Mouse (Mus musculus) limb, embryonic 15.5 days (tissue): ENCODE measurements at regions not wholly inside any gene's neighbourhood (a gene's known extent, or its start where the extent isn't known, plus 50 kb on each side); places are given as distances from the start of the nearest gene placed in this dataset.

Experiments
- ATAC-seq: fragments of 200-750 bp; cut with Nextera tagmentation; 2 replicates; pipeline ENCODE4 v1.8.0; 2017; ENCODE audit warnings: low read depth, moderate TSS enrichment; ENCODE audit not compliant: insufficient number of reproducible peaks, low FRiP score, low TSS enrichment
- H3K27ac ChIP-seq: fragments of 300-500 bp; sonication (generic); 2 replicates; pipeline ENCODE4 v1.5.1; 2015; ENCODE audit warnings: moderate library complexity, mild to moderate bottlenecking, inconsistent platforms
- H3K27me3 ChIP-seq: fragments of 300-500 bp; sonication (generic); 2 replicates; pipeline ENCODE4 v1.6.1; 2015; ENCODE audit warnings: inconsistent platforms
- H3K36me3 ChIP-seq: fragments of 300-500 bp; sonication (generic); 2 replicates; pipeline ENCODE4 v1.6.1; 2015; ENCODE audit warnings: inconsistent platforms
- H3K4me1 ChIP-seq: fragments of 300-500 bp; sonication (generic); 2 replicates; pipeline ENCODE4 v1.6.1; 2015; ENCODE audit warnings: inconsistent platforms
- H3K4me2 ChIP-seq: fragments of 300-500 bp; sonication (generic); 2 replicates; pipeline ENCODE4 v1.6.1; 2015; ENCODE audit warnings: mild to moderate bottlenecking, inconsistent platforms
- H3K4me3 ChIP-seq: fragments of 300-500 bp; sonication (generic); 2 replicates; pipeline ENCODE4 v1.5.1; 2015; ENCODE audit warnings: mild to moderate bottlenecking, inconsistent platforms
- H3K9ac ChIP-seq: fragments of 300-500 bp; sonication (generic); 2 replicates; pipeline ENCODE4 v1.6.1; 2015; ENCODE audit warnings: inconsistent platforms
- H3K9me3 ChIP-seq: fragments of 300-500 bp; sonication (generic); 2 replicates; pipeline ENCODE4 v1.6.1; 2016; ENCODE audit warnings: inconsistent platforms
- WGBS: fragments of 180-500 bp; shearing (Covaris S2); methylation state at CpG from one replicate; pipeline ENCODE4 v1.1.7; 2015; 5-methylcytosine and 5-hydroxymethylcytosine counted together

DNA sequence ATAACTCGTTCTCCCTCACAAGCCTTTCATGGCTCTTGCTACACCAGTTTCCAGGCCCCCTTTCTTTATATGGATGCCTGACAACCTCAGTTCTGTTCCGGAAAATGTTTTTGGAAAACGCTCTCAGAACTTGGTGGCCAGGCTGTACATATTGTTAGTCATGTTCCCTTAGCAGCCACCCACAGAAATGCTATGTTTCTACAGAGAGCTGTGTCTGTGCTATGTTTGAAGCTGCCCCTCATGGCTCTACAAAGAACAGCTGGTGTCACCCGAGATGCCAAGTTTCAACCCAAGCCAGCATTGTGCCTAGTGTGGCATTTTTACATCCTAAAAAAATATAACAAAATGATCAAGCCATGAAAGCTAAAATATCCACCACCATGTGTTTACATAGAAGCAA lies 175.0 kb upstream of the Sphkap start:
- no peaks in the 10 kb centered on the region for H3K36me3 ChIP-seq
- H3K9ac ChIP-seq: no peak overlapping the region
- no peak overlapping the region for H3K27ac ChIP-seq
- no peak for ATAC-seq
- no peaks in the 10 kb centered on the region for H3K4me1 ChIP-seq
- no peaks in the 10 kb centered on the region for H3K27me3 ChIP-seq
- H3K4me3 ChIP-seq: no peak overlapping the region
- 83% methylated on average over 4 of the region's 4 CpGs for WGBS
- no peak overlapping the region for H3K4me2 ChIP-seq
- H3K9me3 ChIP-seq: no peaks in the 10 kb centered on the region

DNA sequence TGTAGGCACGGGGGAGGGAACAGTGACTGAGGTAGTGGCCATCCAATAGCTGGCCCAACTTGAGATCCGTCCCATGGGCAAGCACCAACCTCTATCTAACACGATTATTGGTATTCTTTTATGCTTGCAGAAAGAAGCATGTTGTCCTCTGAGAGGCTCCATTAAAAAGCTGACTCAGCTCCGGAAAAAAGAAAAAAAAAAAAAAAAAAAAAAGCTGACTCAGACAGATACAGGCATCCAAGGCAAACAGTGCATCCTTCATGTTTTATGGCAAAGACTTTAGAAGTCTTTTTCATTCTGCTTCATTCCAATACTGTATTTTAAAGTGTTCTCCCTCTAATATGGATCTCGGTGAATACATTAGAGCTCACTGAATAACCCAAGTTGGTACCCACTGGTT lies 162.0 kb upstream of the Sphkap start:
- H3K27me3 ChIP-seq: no peaks in the 10 kb centered on the region
- H3K4me2 ChIP-seq: no peak overlapping the region
- H3K27ac ChIP-seq: no peak overlapping the region
- no peak overlapping the region for H3K9ac ChIP-seq
- H3K36me3 ChIP-seq: no peaks in the 10 kb centered on the region
- H3K4me1 ChIP-seq: no peaks in the 10 kb centered on the region
- 82% methylated on average over 5 of the region's 5 CpGs for WGBS
- no peaks in the 10 kb centered on the region for H3K9me3 ChIP-seq
- H3K4me3 ChIP-seq: no peak overlapping the region
- ATAC-seq: no peak

- Histone ChIP-seq H3K36me3 (no peaks in the 10 kb centered on the region), H3K9me3 (no peaks in the 10 kb centered on the region), H3K4me3 (no peak overlapping the region), H3K4me1 (no peaks in the 10 kb centered on the region), H3K9ac (no peak overlapping the region), H3K27ac (no peak overlapping the region), H3K27me3 (no peaks in the 10 kb centered on the region), H3K4me2 (no peak overlapping the region)
- 69% methylated on average over 1 of the region's 1 CpGs for WGBS
- ATAC-seq: no peak
Observed at GRCm38 (mm10) chr1:83568746-83569145, 160.7 kb upstream of the Sphkap start.

DNA sequence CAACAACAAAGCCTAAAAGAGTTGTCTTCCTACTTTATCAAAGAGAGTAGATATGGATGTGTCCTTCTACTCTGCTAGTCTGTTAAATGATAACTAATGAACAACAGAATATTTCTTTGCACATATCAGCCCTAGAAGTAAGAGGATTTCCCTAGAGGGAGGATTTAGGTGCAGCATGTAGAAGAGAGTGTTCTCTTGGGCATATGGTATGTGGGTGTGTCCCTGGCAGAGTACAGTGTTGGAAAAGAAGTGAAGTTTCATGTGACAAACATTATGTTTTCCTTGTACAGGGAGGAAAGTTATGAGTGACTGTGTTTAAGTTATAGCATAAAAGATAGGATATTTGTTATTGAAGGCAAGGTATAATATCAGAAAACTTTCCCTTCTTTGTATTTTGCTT lies 143.6 kb upstream of the Sphkap start:
- no peak overlapping the region for H3K27ac ChIP-seq
- H3K9ac ChIP-seq: no peak overlapping the region
- H3K9me3 ChIP-seq: no peaks in the 10 kb centered on the region
- no peaks in the 10 kb centered on the region for H3K36me3 ChIP-seq
- no peak for ATAC-seq
- H3K4me2 ChIP-seq: no peak overlapping the region
- H3K4me3 ChIP-seq: no peak overlapping the region
- H3K27me3 ChIP-seq: no peaks in the 10 kb centered on the region
- H3K4me1 ChIP-seq: no peaks in the 10 kb centered on the region

GRCm38 (mm10) chr1:83535461-83535860 lies 127.5 kb upstream of the Sphkap start:
- no peak for ATAC-seq
- no peak overlapping the region for H3K4me3 ChIP-seq
- H3K9ac ChIP-seq: no peak overlapping the region
- H3K4me1 ChIP-seq: no peaks in the 10 kb centered on the region
- no peaks in the 10 kb centered on the region for H3K36me3 ChIP-seq
- H3K4me2 ChIP-seq: no peak overlapping the region
- H3K9me3 ChIP-seq: no peaks in the 10 kb centered on the region
- H3K27me3 ChIP-seq: no peaks in the 10 kb centered on the region
- no peak overlapping the region for H3K27ac ChIP-seq

DNA sequence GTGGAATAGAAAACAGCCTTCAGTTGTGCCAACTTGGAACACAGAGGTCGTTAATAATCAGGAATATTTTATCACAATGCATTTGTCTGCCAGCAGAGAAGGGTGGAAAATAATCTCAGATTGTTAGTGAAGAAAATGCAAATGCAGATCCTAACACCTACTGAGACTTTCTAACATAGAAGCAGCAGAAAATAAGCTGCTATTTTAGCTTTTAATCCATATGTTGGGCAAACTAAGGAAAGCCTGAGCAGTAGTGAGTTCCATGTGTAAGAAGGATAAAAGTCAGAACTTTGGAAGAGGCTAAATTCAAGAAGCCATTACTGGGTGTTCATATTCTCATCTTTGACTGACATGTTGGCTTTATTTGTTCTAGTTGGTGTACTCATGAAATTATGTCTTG lies 119.8 kb upstream of the Sphkap start:
- Histone ChIP-seq H3K9ac (no peak overlapping the region), H3K36me3 (no peaks in the 10 kb centered on the region), H3K4me2 (no peak overlapping the region), H3K4me1 (no peaks in the 10 kb centered on the region), H3K9me3 (no peaks in the 10 kb centered on the region), H3K4me3 (no peak overlapping the region), H3K27me3 (no peaks in the 10 kb centered on the region), H3K27ac (no peak overlapping the region)
- 56% methylated on average over 1 of the region's 1 CpGs for WGBS
- ATAC-seq: no peak

- Histone ChIP-seq H3K9ac (no peak overlapping the region), H3K9me3 (no peaks in the 10 kb centered on the region), H3K27me3 (no peaks in the 10 kb centered on the region), H3K4me1 (no peaks in the 10 kb centered on the region), H3K4me2 (no peak overlapping the region), H3K4me3 (no peak overlapping the region), H3K27ac (no peak overlapping the region), H3K36me3 (no peaks in the 10 kb centered on the region)
- ATAC-seq: no peak
- WGBS: 77% methylated on average over 5 of the region's 5 CpGs
Observed at GRCm38 (mm10) chr1:83509356-83509755, 101.4 kb upstream of the Sphkap start.

- Histone ChIP-seq H3K4me3 (no peak overlapping the region), H3K9me3 (no peaks in the 10 kb centered on the region), H3K9ac (no peak overlapping the region), H3K4me2 (no peak overlapping the region), H3K4me1 (no peaks in the 10 kb centered on the region), H3K27me3 (no peaks in the 10 kb centered on the region), H3K27ac (no peak overlapping the region), H3K36me3 (no peaks in the 10 kb centered on the region)
- 61% methylated on average over 2 of the region's 2 CpGs for WGBS
- no peak for ATAC-seq
Observed at GRCm38 (mm10) chr1:83505386-83505785, 97.4 kb upstream of the Sphkap start.

DNA sequence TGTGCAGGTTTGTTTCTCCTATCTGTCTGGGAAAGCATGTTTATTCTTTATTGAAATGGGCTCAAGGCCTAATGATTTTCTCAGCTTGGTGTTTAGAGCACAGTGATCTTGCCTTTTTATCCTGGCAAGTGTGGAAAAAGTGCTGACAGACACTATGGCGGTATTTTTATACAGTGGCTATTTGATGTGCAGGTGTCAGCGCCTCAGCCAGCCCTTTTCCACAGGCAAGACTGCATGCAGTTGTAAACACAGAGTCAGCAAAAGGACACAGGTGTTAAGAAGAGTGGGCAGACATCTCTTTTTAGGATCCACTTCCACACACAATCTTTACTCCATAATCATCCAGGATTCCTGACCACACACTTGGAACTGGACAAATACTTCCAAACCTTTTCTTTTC lies 88.9 kb upstream of the Sphkap start:
- H3K9me3 ChIP-seq: no peaks in the 10 kb centered on the region
- no peak overlapping the region for H3K27ac ChIP-seq
- H3K4me2 ChIP-seq: no peak overlapping the region
- no peak overlapping the region for H3K9ac ChIP-seq
- WGBS: 76% methylated on average over 2 of the region's 2 CpGs
- no peak overlapping the region for H3K4me3 ChIP-seq
- no peaks in the 10 kb centered on the region for H3K4me1 ChIP-seq
- no peaks in the 10 kb centered on the region for H3K36me3 ChIP-seq
- no peak for ATAC-seq
- H3K27me3 ChIP-seq: no peaks in the 10 kb centered on the region

- no peak overlapping the region for H3K4me2 ChIP-seq
- no peak overlapping the region for H3K9ac ChIP-seq
- no peaks in the 10 kb centered on the region for H3K36me3 ChIP-seq
- H3K9me3 ChIP-seq: no peaks in the 10 kb centered on the region
- no peak overlapping the region for H3K4me3 ChIP-seq
- H3K27me3 ChIP-seq: no peaks in the 10 kb centered on the region
- 30% methylated on average over 2 of the region's 2 CpGs for WGBS
- H3K27ac ChIP-seq: no peak overlapping the region
- no peaks in the 10 kb centered on the region for H3K4me1 ChIP-seq
- no peak for ATAC-seq
Observed at GRCm38 (mm10) chr1:83496380-83496779, 88.4 kb upstream of the Sphkap start.

DNA sequence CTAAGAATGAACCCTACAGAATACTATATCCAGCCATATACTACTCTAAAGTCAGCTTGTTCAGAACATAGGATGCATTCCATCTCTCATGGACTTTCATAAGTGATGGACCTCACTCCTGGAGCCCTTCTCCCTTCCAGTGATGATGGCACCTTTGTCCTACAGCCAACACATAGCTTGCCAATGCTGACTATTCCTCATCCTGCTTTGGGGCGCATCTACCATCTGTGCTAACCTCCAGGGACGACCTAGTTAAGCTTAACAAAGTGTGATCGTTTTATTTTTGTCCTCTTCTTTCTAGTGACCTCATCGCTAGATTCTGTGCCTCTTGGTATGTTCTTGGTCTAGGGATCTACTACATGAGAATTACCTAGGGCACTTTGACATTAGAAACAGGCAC lies 87.0 kb upstream of the Sphkap start:
- Histone ChIP-seq H3K4me2 (no peak overlapping the region), H3K9me3 (no peaks in the 10 kb centered on the region), H3K4me3 (no peak overlapping the region), H3K27me3 (no peaks in the 10 kb centered on the region), H3K4me1 (no peaks in the 10 kb centered on the region), H3K27ac (no peak overlapping the region), H3K36me3 (no peaks in the 10 kb centered on the region), H3K9ac (no peak overlapping the region)
- 71% methylated on average over 4 of the region's 4 CpGs for WGBS
- no peak for ATAC-seq

DNA sequence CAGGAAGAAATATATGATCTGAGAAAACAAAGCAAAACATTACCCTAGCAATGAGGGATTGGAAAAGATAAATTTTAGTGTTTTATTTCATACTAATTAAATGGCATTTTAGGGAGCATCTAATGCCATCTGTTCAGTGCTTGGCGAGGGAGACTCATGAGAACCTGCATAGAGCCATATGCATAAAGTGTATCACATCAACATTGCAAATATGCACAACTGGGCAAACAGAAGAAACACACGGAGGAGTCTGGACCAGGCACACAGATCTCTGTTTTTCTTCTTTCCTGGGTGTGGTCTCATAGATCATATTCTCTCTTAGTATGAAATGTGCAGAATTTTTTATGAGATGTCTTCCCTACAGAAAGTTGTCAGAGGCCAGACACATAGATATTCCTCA lies 71.1 kb upstream of the Sphkap start:
- Histone ChIP-seq H3K4me3 (no peak overlapping the region), H3K9me3 (no peaks in the 10 kb centered on the region), H3K9ac (no peak overlapping the region), H3K36me3 (no peaks in the 10 kb centered on the region), H3K27ac (no peak overlapping the region), H3K4me1 (no peaks in the 10 kb centered on the region), H3K4me2 (no peak overlapping the region), H3K27me3 (no peaks in the 10 kb centered on the region)
- WGBS: 80% methylated on average over 2 of the region's 2 CpGs
- no peak for ATAC-seq
